Mouse (Mus musculus) neural tube, embryonic 13.5 days (tissue): ENCODE results near the gene Batf. TPM values are rescaled to one million over a fixed set of nuclear protein-coding genes. Genes with fewer than 3 reads are reported as not detected.
"Not testable (repeated sequence)": the region's sequence is repeated elsewhere in the genome, so short reads cannot be mapped to it uniquely, and the experiment has no call there.

Experiments used
- ATAC-seq: fragments of 200-750 bp; cut with Nextera tagmentation; 2 replicates; pipeline ENCODE4 v1.8.0; 2017; ENCODE audit warnings: low read depth, mild to moderate bottlenecking, moderate TSS enrichment, moderate library complexity
- H3K27ac ChIP-seq: fragments of 300-500 bp; sonication (generic); replicated peaks from 2 replicates; pipeline ENCODE4 v1.5.1; 2015; ENCODE audit warnings: moderate library complexity, mild to moderate bottlenecking, inconsistent platforms
- H3K27me3 ChIP-seq: fragments of 300-500 bp; sonication (generic); 2 replicates; pipeline ENCODE4 v1.6.1; 2015; ENCODE audit warnings: mild to moderate bottlenecking, inconsistent platforms
- H3K36me3 ChIP-seq: fragments of 300-500 bp; sonication (generic); 2 replicates; pipeline ENCODE4 v1.6.1; 2015; ENCODE audit warnings: mild to moderate bottlenecking, inconsistent platforms
- H3K4me1 ChIP-seq: fragments of 300-500 bp; sonication (generic); replicated peaks from 2 replicates; pipeline ENCODE4 v1.6.1; 2015; ENCODE audit warnings: inconsistent platforms
- H3K4me2 ChIP-seq: fragments of 300-500 bp; sonication (generic); 2 replicates; pipeline ENCODE4 v1.6.1; 2015; ENCODE audit warnings: inconsistent platforms, mild to moderate bottlenecking, moderate library complexity
- H3K4me3 ChIP-seq: fragments of 300-500 bp; sonication (generic); 2 replicates; pipeline ENCODE4 v1.5.1; 2015; ENCODE audit warnings: mild to moderate bottlenecking, inconsistent platforms
- H3K9ac ChIP-seq: fragments of 300-500 bp; sonication (generic); 2 replicates; pipeline ENCODE4 v1.6.1; 2015; ENCODE audit warnings: moderate library complexity, mild to moderate bottlenecking, inconsistent platforms
- H3K9me3 ChIP-seq: fragments of 300-500 bp; sonication (generic); 2 replicates; pipeline ENCODE4 v1.6.1; 2016; ENCODE audit warnings: inconsistent platforms
- whole genome bisulfite sequencing: fragments of 180-500 bp; shearing (Covaris S2); methylation state at CpG from one replicate; pipeline ENCODE4 v1.1.7; 2015; 5-methylcytosine and 5-hydroxymethylcytosine counted together
- polyA plus RNA-seq: library from polyadenylated mRNA; unstranded; fragments of >200 nt; fragmentation: Nextera tagmentation; extraction: Ambion mirVana; gene quantifications from 2 replicates; pipeline ENCODE4 v1.2.1, GENCODE M21; 2015

The Batf gene
- polyA plus RNA-seq, 1 experiment from 2014 or later = 0.96 TPM

- Histone ChIP-seq H3K4me3 (no peak overlapping the region), H3K27me3 (no peaks in the 10 kb centered on the region), H3K4me1 (no peaks in the 10 kb centered on the region), H3K9ac (no peak overlapping the region), H3K36me3 (no peaks in the 10 kb centered on the region), H3K9me3 (no peaks in the 10 kb centered on the region), H3K4me2 (no peak overlapping the region), H3K27ac (no peak overlapping the region)
- WGBS = 72% methylated on average over 6 of the region's 6 CpGs
- no peak for ATAC-seq
These were observed 1.4 kb downstream of the Batf start for GRCm38 (mm10) chr12:85687846-85688245.

- no peaks in the 10 kb centered on the region for H3K9me3 ChIP-seq
- no peaks in the 10 kb centered on the region for H3K27me3 ChIP-seq
- WGBS = 88% methylated on average over 2 of the region's 2 CpGs
- H3K4me2 ChIP-seq = no peak overlapping the region
- ATAC-seq = no peak
- H3K4me1 ChIP-seq = no peaks in the 10 kb centered on the region
- no peak overlapping the region for H3K27ac ChIP-seq
- H3K4me3 ChIP-seq = no peak overlapping the region
- H3K36me3 ChIP-seq = no peaks in the 10 kb centered on the region
- no peak overlapping the region for H3K9ac ChIP-seq
These were observed 9.3 kb downstream of the Batf start for GRCm38 (mm10) chr12:85695787-85696186.

GRCm38 (mm10) chr12:85696436-85696835 is 10.0 kb downstream of the Batf start:
- Histone ChIP-seq H3K9ac (no peak overlapping the region), H3K27me3 (no peaks in the 10 kb centered on the region), H3K4me3 (no peak overlapping the region), H3K36me3 (no peaks in the 10 kb centered on the region), H3K27ac (no peak overlapping the region), H3K9me3 (no peaks in the 10 kb centered on the region), H3K4me2 (no peak overlapping the region), H3K4me1 (no peaks in the 10 kb centered on the region)
- no peak for ATAC-seq
- 85% methylated on average over 5 of the region's 5 CpGs for WGBS

- H3K27me3 ChIP-seq, H3K27ac ChIP-seq, H3K4me3 ChIP-seq, H3K9ac ChIP-seq, H3K9me3 ChIP-seq, H3K36me3 ChIP-seq, H3K4me1 ChIP-seq: not testable (repeated sequence)
- H3K4me2 ChIP-seq = peak overlapping the region; percentile 37
- peak; percentile 67 for ATAC-seq
- 26% methylated on average over 13 of the region's 37 CpGs for WGBS
These were observed 11.7 kb downstream of the Batf start for GRCm38 (mm10) chr12:85698179-85698578.

- no peak overlapping the region for H3K27ac ChIP-seq
- no peak overlapping the region for H3K9ac ChIP-seq
- H3K4me2 ChIP-seq = no peak overlapping the region
- WGBS = 63% methylated on average over 6 of the region's 6 CpGs
- H3K9me3 ChIP-seq = no peaks in the 10 kb centered on the region
- ATAC-seq = no peak
- H3K27me3 ChIP-seq = peaks cover 11% of the 10 kb centered on the region; the same call in 1 of the 2 replicates
- peaks cover 4% of the 10 kb centered on the region for H3K4me1 ChIP-seq
- H3K36me3 ChIP-seq = no peaks in the 10 kb centered on the region
- no peak overlapping the region for H3K4me3 ChIP-seq
These were observed 13.8 kb downstream of the Batf start for GRCm38 (mm10) chr12:85700191-85700841.

GRCm38 (mm10) chr12:85700842-85701223 is 14.4 kb downstream of the Batf start:
- H3K27me3 ChIP-seq = peaks cover 17% of the 10 kb centered on the region; the same call in 1 of the 2 replicates
- H3K4me2 ChIP-seq = no peak overlapping the region
- no peak for ATAC-seq
- no peaks in the 10 kb centered on the region for H3K9me3 ChIP-seq
- H3K36me3 ChIP-seq = no peaks in the 10 kb centered on the region
- H3K9ac ChIP-seq = no peak overlapping the region
- 83% methylated on average over 7 of the region's 7 CpGs for WGBS
- no peak overlapping the region for H3K27ac ChIP-seq
- no peak overlapping the region for H3K4me3 ChIP-seq
- H3K4me1 ChIP-seq = peaks cover 10% of the 10 kb centered on the region

GRCm38 (mm10) chr12:85702166-85703055 is 15.9 kb downstream of the Batf start:
- peaks cover 32% of the 10 kb centered on the region for H3K27me3 ChIP-seq
- 80% methylated on average over 15 of the region's 15 CpGs for WGBS
- H3K27ac ChIP-seq = no peak overlapping the region
- H3K9ac ChIP-seq = no peak overlapping the region
- H3K9me3 ChIP-seq = no peaks in the 10 kb centered on the region
- H3K4me1 ChIP-seq = peaks cover 13% of the 10 kb centered on the region
- ATAC-seq = no peak
- H3K4me2 ChIP-seq = no peak overlapping the region
- H3K36me3 ChIP-seq = no peaks in the 10 kb centered on the region
- H3K4me3 ChIP-seq = no peak overlapping the region

- Histone ChIP-seq H3K4me2 (no peak overlapping the region), H3K27me3 (peaks cover 34% of the 10 kb centered on the region), H3K9me3 (no peaks in the 10 kb centered on the region), H3K4me1 (peaks cover 13% of the 10 kb centered on the region), H3K9ac (no peak overlapping the region), H3K4me3 (no peak overlapping the region), H3K36me3 (no peaks in the 10 kb centered on the region), H3K27ac (no peak overlapping the region)
- WGBS = 73% methylated on average over 3 of the region's 3 CpGs
- no peak for ATAC-seq
These were observed 17.0 kb downstream of the Batf start for GRCm38 (mm10) chr12:85703507-85703906.

GRCm38 (mm10) chr12:85704566-85704965 is 18.1 kb downstream of the Batf start:
- H3K4me3 ChIP-seq = no peak overlapping the region
- no peaks in the 10 kb centered on the region for H3K9me3 ChIP-seq
- H3K27ac ChIP-seq = no peak overlapping the region
- no peaks in the 10 kb centered on the region for H3K36me3 ChIP-seq
- peaks cover 34% of the 10 kb centered on the region for H3K27me3 ChIP-seq
- no peak overlapping the region for H3K9ac ChIP-seq
- no peak overlapping the region for H3K4me2 ChIP-seq
- ATAC-seq = no peak
- H3K4me1 ChIP-seq = peaks cover 13% of the 10 kb centered on the region
- WGBS = 63% methylated on average over 7 of the region's 7 CpGs

GRCm38 (mm10) chr12:85705002-85705830 is 18.7 kb downstream of the Batf start:
- peak overlapping the region; percentile 24 for H3K4me3 ChIP-seq
- H3K9me3 ChIP-seq = no peaks in the 10 kb centered on the region
- H3K27ac ChIP-seq = no peak overlapping the region; the same call in 1 of the 2 replicates
- peak overlapping the region; percentile 56; the same call in 1 of the 2 replicates for H3K9ac ChIP-seq
- 14% methylated on average over 20 of the region's 20 CpGs for WGBS
- peaks cover 34% of the 10 kb centered on the region for H3K27me3 ChIP-seq
- H3K36me3 ChIP-seq = no peaks in the 10 kb centered on the region
- no peak for ATAC-seq
- peaks cover 13% of the 10 kb centered on the region for H3K4me1 ChIP-seq
- peak overlapping the region; percentile 52 for H3K4me2 ChIP-seq

GRCm38 (mm10) chr12:85705831-85706530 is 19.5 kb downstream of the Batf start:
- peak overlapping the region; percentile 56; the same call in 1 of the 2 replicates for H3K9ac ChIP-seq
- peaks cover 13% of the 10 kb centered on the region for H3K4me1 ChIP-seq
- H3K4me2 ChIP-seq = peak overlapping the region; percentile 52
- 23% methylated on average over 17 of the region's 17 CpGs for WGBS
- peaks cover 34% of the 10 kb centered on the region for H3K27me3 ChIP-seq
- no peak overlapping the region for H3K27ac ChIP-seq
- H3K36me3 ChIP-seq = no peaks in the 10 kb centered on the region
- peak overlapping the region; percentile 24 for H3K4me3 ChIP-seq
- H3K9me3 ChIP-seq = no peaks in the 10 kb centered on the region
- ATAC-seq = no peak
